Mouse (Mus musculus) layer of hippocampus, postnatal 14 days (tissue): ENCODE data around the gene 4930402H24Rik. TPM values are rescaled to one million over a fixed set of nuclear protein-coding genes. Genes with fewer than 3 reads are reported as not detected.

Experiments used
- DNase-seq, 2 experiments: peaks; one replicate each; pipeline ENCODE4 v3.0.0; 2021 to 2022; ENCODE audit warnings: low spot score in 2 of 2, mixed read lengths in 1 of 2
- total RNA-seq, 2 experiments: library from RNA; stranded (reverse); gene quantifications; 2 replicates each; pipeline ENCODE4 v1.2.3; 2021

The 4930402H24Rik gene
- total RNA-seq, 2 experiments from 2014 or later: 80.0 to 83.6 TPM

- peak in 1 of 2 experiments; percentile 55 for DNase-seq
Measured at GRCm38 (mm10) chr2:130679154-130679553, 227.1 kb downstream of the 4930402H24Rik start.

GRCm38 (mm10) chr2:130677211-130677610 is 229.0 kb downstream of the 4930402H24Rik start:
- DNase-seq: no peak

GRCm38 (mm10) chr2:130667559-130667958 is 238.6 kb downstream of the 4930402H24Rik start, which contains the start of gene Itpa:
Gene Itpa, plus strand, starts transcription at chr2:130667610.
- DNase-seq: peak; percentile 84 to 87

GRCm38 (mm10) chr2:130664102-130664701 is 242.0 kb downstream of the 4930402H24Rik start, which contains the start of gene Ddrgk1:
Gene Ddrgk1, minus strand, starts transcription at chr2:130664659.
- DNase-seq: peak; percentile 96 to 97

- no peak for DNase-seq
Measured at GRCm38 (mm10) chr2:130663342-130663741, 242.9 kb downstream of the 4930402H24Rik start.

DNA sequence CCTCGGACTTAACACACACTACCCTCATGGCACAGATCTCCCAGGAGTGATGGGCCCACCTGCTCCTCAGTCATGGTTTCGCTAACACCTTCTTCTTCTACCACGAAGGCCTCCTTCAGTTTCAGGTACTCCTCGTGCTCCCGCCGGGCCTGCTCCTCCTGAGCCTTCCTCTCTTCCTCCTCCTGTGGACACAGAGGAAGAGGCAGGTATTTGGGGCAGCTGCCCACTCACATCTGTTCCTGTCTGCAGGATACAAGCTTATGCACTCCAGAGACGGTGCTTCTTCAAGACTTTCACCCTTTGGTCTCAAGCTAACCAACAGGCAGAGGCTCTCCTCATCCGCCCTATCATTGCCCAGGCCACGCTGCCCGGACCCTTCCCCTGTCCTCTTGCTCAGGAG is 247.7 kb downstream of the 4930402H24Rik start:
- DNase-seq: no peak

DNA sequence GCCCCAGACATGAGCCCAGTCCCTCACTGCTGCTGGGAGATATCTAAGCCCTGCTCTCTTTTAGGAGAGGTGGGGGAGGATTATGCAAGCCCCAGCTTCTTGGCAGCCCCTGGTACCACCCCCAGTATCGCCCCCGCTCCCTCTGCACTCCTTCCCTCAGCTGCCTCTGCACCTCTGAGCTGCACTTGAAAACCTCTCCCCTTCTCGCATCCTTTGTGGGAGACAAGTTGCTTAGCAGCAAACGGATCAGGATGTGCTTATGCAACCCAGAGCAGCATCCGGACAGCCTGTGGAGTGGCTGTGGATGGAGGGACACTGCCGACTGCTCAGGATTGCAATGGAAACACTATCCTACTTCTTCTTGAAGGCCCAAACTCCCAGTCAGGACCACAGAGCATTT is 248.7 kb downstream of the 4930402H24Rik start:
- DNase-seq: peak; percentile 58 to 79

DNA sequence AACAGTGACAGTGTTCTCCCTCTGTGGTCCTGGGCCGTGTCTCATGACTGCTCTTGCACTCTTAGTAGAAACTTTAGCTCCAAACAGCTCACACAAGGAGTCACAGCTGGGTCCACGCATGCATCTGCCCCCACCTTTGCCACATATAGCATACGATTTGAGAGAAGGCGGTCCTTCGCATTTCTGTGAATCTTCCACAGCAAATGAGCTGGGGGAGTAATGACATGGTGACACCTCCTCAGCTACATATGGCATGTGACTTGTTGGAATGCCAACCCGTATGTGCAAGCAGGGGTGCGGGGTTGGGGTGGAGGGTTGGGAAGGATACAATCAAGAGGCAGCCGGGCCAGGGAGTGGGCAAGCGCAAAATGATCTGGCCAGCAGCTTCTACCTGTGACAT is 249.7 kb downstream of the 4930402H24Rik start:
- no peak for DNase-seq

Other genes with a start within 250 kb of the 4930402H24Rik start
- 10 to 100 TPM; 80.9 to 81.2 TPM for gene Ddrgk1, start 241.7 kb downstream of the 4930402H24Rik start, total RNA-seq
- 10 to 100 TPM; 37.4 to 39.9 TPM for gene Itpa, start 238.8 kb downstream of the 4930402H24Rik start, total RNA-seq
- under 1 TPM; 0.12 to 0.48 TPM for gene Slc4a11, start 208.9 kb downstream of the 4930402H24Rik start, total RNA-seq
- 100 to 1,000 TPM; 117 to 122 TPM for gene Atrn, start 89 bp upstream of the 4930402H24Rik start, total RNA-seq
- gene Gfra4, start 136.7 kb upstream of the 4930402H24Rik start, total RNA-seq: 10 to 100 TPM; 52.8 to 56.6 TPM
- under 1 TPM; 0.50 to 0.67 TPM for gene Adam33, start 157.4 kb upstream of the 4930402H24Rik start, total RNA-seq
- gene Siglec1, start 180.4 kb upstream of the 4930402H24Rik start, total RNA-seq: under 1 TPM; 0.55 to 0.57 TPM
- 10 to 100 TPM in 1 of 2 experiments, 1 to 10 TPM in 1; 8.8 to 12.5 TPM for gene Hspa12b, start 220.9 kb upstream of the 4930402H24Rik start, total RNA-seq
- gene Gm11037, start 227.1 kb upstream of the 4930402H24Rik start, total RNA-seq: not detected